Mouse (Mus musculus): ENCODE measurements around the gene Tcf7l2.

The Tcf7l2 gene

GRCm38 (mm10) chr19:55756707-55757106 lies 15.1 kb downstream of the Tcf7l2 start:
- no peak for DNase-seq (ENCODE audit: low read depth in 1 of 2, low spot score in 2 of 2)

GRCm38 (mm10) chr19:55757403-55757802 lies 15.8 kb downstream of the Tcf7l2 start:
- no peak for DNase-seq (ENCODE audit: low read depth in 1 of 2, low spot score in 2 of 2)

GRCm38 (mm10) chr19:55758158-55758557 lies 16.5 kb downstream of the Tcf7l2 start:
- DNase-seq (ENCODE audit: low read depth in 1 of 2, low spot score in 2 of 2), result no peak

- DNase-seq (ENCODE audit: low read depth in 1 of 2, low spot score in 2 of 2), result no peak
These were observed 17.4 kb downstream of the Tcf7l2 start for GRCm38 (mm10) chr19:55759006-55759405.

- no peak for DNase-seq (ENCODE audit: low read depth in 1 of 2, low spot score in 2 of 2)
These were observed 19.5 kb downstream of the Tcf7l2 start for GRCm38 (mm10) chr19:55761086-55761485.

GRCm38 (mm10) chr19:55762187-55762586 lies 20.6 kb downstream of the Tcf7l2 start:
- DNase-seq (ENCODE audit: low read depth in 1 of 2, low spot score in 2 of 2), result no peak

- DNase-seq (ENCODE audit: low read depth in 1 of 2, low spot score in 2 of 2), result no peak
These were observed 24.2 kb downstream of the Tcf7l2 start for GRCm38 (mm10) chr19:55765814-55766213.

GRCm38 (mm10) chr19:55767104-55767503 lies 25.5 kb downstream of the Tcf7l2 start:
- no peak for DNase-seq (ENCODE audit: low read depth in 1 of 2, low spot score in 2 of 2)

- no peak for DNase-seq (ENCODE audit: low read depth in 1 of 2, low spot score in 2 of 2)
These were observed 26.0 kb downstream of the Tcf7l2 start for GRCm38 (mm10) chr19:55767579-55767978.

GRCm38 (mm10) chr19:55768246-55768645 lies 26.6 kb downstream of the Tcf7l2 start:
- no peak for DNase-seq (ENCODE audit: low read depth in 1 of 2, low spot score in 2 of 2)

GRCm38 (mm10) chr19:55768889-55769288 lies 27.3 kb downstream of the Tcf7l2 start:
- no peak for DNase-seq (ENCODE audit: low read depth in 1 of 2, low spot score in 2 of 2)

GRCm38 (mm10) chr19:55774334-55774733 lies 32.7 kb downstream of the Tcf7l2 start:
- no peak for DNase-seq (ENCODE audit: low read depth in 1 of 2, low spot score in 2 of 2)

- DNase-seq (ENCODE audit: low read depth in 1 of 2, low spot score in 2 of 2), result no peak
These were observed 33.2 kb downstream of the Tcf7l2 start for GRCm38 (mm10) chr19:55774824-55775223.

- DNase-seq (ENCODE audit: low read depth in 1 of 2, low spot score in 2 of 2), result no peak
These were observed 38.3 kb downstream of the Tcf7l2 start for GRCm38 (mm10) chr19:55779871-55780270.

GRCm38 (mm10) chr19:55781087-55781486 lies 39.5 kb downstream of the Tcf7l2 start:
- no peak for DNase-seq (ENCODE audit: low read depth in 1 of 2, low spot score in 2 of 2)

GRCm38 (mm10) chr19:55781681-55782080 lies 40.1 kb downstream of the Tcf7l2 start:
- DNase-seq (ENCODE audit: low read depth in 1 of 2, low spot score in 2 of 2), result no peak

GRCm38 (mm10) chr19:55784796-55785418 lies 43.3 kb downstream of the Tcf7l2 start:
- no peak for DNase-seq (ENCODE audit: low read depth in 1 of 2, low spot score in 2 of 2)

GRCm38 (mm10) chr19:55787420-55787819 lies 45.8 kb downstream of the Tcf7l2 start:
- DNase-seq (ENCODE audit: low read depth in 1 of 2, low spot score in 2 of 2), result no peak

- DNase-seq (ENCODE audit: low read depth in 1 of 2, low spot score in 2 of 2), result no peak
These were observed 46.8 kb downstream of the Tcf7l2 start for GRCm38 (mm10) chr19:55788285-55788904.

GRCm38 (mm10) chr19:55788905-55789295 lies 47.3 kb downstream of the Tcf7l2 start:
- DNase-seq (ENCODE audit: low read depth in 1 of 2, low spot score in 2 of 2), result no peak

- DNase-seq (ENCODE audit: low read depth in 1 of 2, low spot score in 2 of 2), result no peak
These were observed 48.2 kb downstream of the Tcf7l2 start for GRCm38 (mm10) chr19:55789838-55790237.

GRCm38 (mm10) chr19:55791293-55791692 lies 49.7 kb downstream of the Tcf7l2 start:
- DNase-seq (ENCODE audit: low read depth in 1 of 2, low spot score in 2 of 2), result no peak

- DNase-seq (ENCODE audit: low read depth in 1 of 2, low spot score in 2 of 2), result no peak
These were observed 50.3 kb downstream of the Tcf7l2 start for GRCm38 (mm10) chr19:55791886-55792285.

Measured in monocyte, adult 2 months (primary cell).